8 mouse cellular contexts compared by ENCODE assay signal in the genomic region with DNA sequence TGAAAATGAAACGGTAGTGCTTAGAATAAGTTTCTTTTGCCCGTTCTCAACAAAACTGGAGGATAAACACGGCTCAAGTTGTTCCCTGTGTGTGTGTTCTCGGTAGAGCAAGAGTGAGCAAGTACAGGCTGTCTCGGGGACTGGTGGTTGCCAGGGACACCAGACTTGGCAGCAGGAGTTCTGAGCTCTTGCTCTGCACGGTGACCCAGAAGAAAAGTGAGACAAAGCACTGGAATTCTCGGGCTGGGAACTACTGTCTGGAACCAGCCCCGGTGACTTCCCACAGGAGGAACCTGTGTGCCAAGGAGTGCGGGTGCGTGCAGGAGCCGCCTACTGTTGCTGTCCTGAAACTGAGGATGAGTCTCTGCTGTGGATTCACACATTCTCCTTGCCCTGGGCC.
DNase-seq lines count a peak whose midpoint lies in the region.

No protein-coding gene starts in this region.

- peak; percentile 38 for DNase-seq in gastrocnemius, adult 18-20 months (ENCODE audit: low spot score)
- DNase-seq in gastrocnemius, postnatal 4 days (ENCODE audit: low spot score in 2 of 2) = no peak
- peak; percentile 37 for DNase-seq in adrenal gland, postnatal 25 days
- DNase-seq in heart, adult 8-10 months (ENCODE audit: low spot score) = peak; percentile 30
- peak; percentile 30 to 71 for DNase-seq in kidney, postnatal 25 days
- peak; percentile 53 for DNase-seq in lung, postnatal 25 days (ENCODE audit: low spot score)
- DNase-seq in spleen, adult 18-20 months = no peak
- DNase-seq in thymus, postnatal 4 days = no peak

Comparison
In these comparisons a context has a peak if more than half of its experiments do, and no peak if none do; other contexts are left out.
1. DNase-seq: peak in gastrocnemius, adult 18-20 months (single experiment), adrenal gland, postnatal 25 days (single experiment), heart, adult 8-10 months (single experiment), kidney, postnatal 25 days (2 of 2) and lung, postnatal 25 days (single experiment); none in gastrocnemius, postnatal 4 days (0 of 2), spleen, adult 18-20 months (0 of 2) and thymus, postnatal 4 days (single experiment).